Mouse (Mus musculus) CH12.LX (cell line): ENCODE measurements around the gene Atoh7. TPM values are rescaled to one million over a fixed set of nuclear protein-coding genes. Genes with fewer than 3 reads are reported as not detected.

Source experiments
- DNase-seq: peaks from one replicate; pipeline ENCODE4 v3.0.0-alpha.2; 2013; ENCODE audit errors: extremely low read depth
- H3K27ac ChIP-seq: 2 replicates; pipeline ENCODE4 v1.5.1; 2012; ENCODE audit warnings: low read depth, mild to moderate bottlenecking, control low read depth, moderate library complexity; ENCODE audit not compliant: insufficient read depth
- H3K27me3 ChIP-seq: replicated peaks from 2 replicates; pipeline ENCODE3; 2012; ENCODE audit warnings: inconsistent platforms
- H3K36me3 ChIP-seq, 2 experiments: replicated peaks in 1 of 2; 2 replicates each; pipeline versions ENCODE3 to v1.6.1; 2012; ENCODE audit warnings: inconsistent platforms in 1 of 2, low read length in 1 of 2, mild to moderate bottlenecking in 1 of 2, mixed read lengths in 1 of 2, moderate library complexity in 1 of 2; ENCODE audit not compliant: control insufficient read depth in 1 of 2, insufficient read depth in 1 of 2
- H3K4me1 ChIP-seq, 2 experiments: 2 replicates each; pipeline ENCODE4 v1.6.1; 2012; ENCODE audit warnings: inconsistent platforms in 1 of 2, moderate library complexity in 1 of 2; ENCODE audit not compliant: insufficient read depth in 2 of 2, control insufficient read depth in 1 of 2
- H3K4me2 ChIP-seq: 2 replicates; pipeline ENCODE4 v1.6.1; 2012; ENCODE audit warnings: low read depth, mild to moderate bottlenecking, control low read depth; ENCODE audit not compliant: poor library complexity, insufficient read depth, severe bottlenecking
- H3K4me3 ChIP-seq, 3 experiments: fragments of 150-350 bp in 1 of 3; sonication (generic) in 1 of 3; replicated peaks in 1 of 3; 2 replicates each; pipeline versions ENCODE3 to v1.5.1; 2011 to 2012; ENCODE audit warnings: low read depth in 2 of 3, low read length in 2 of 3, mild to moderate bottlenecking in 2 of 3, moderate library complexity in 2 of 3, control low read depth in 1 of 3, improper control_type of control experiment in 1 of 3, inconsistent platforms in 1 of 3, mixed read lengths in 1 of 3; ENCODE audit not compliant: poor library complexity in 1 of 3
- H3K79me2 ChIP-seq: replicated peaks from 2 replicates; pipeline ENCODE4 v1.6.1; 2012; ENCODE audit warnings: mild to moderate bottlenecking, moderate library complexity; ENCODE audit not compliant: control insufficient read depth, poor library complexity, insufficient read depth, severe bottlenecking; ENCODE audit errors: extremely low read depth
- H3K9ac ChIP-seq: 2 replicates; pipeline ENCODE4 v1.6.1; 2012; ENCODE audit warnings: low read depth, mild to moderate bottlenecking, control low read depth, moderate library complexity; ENCODE audit not compliant: insufficient read depth
- H3K9me3 ChIP-seq: replicated peaks from 2 replicates; pipeline ENCODE3; 2012; ENCODE audit warnings: low read length, inconsistent platforms, mixed read lengths
- CHD2 ChIP-seq: IDR thresholded peaks from 2 replicates; pipeline ENCODE4 v1.6.1; 2011; ENCODE audit warnings: low read length, improper control_type of control experiment
- E2F4 ChIP-seq: IDR thresholded peaks from 2 replicates; pipeline ENCODE4 v1.6.1; 2011; ENCODE audit warnings: low read depth, low read length, improper control_type of control experiment; ENCODE audit not compliant: insufficient replicate concordance
- EP300 ChIP-seq: IDR thresholded peaks from 2 replicates; pipeline ENCODE4 v1.6.1; 2011; ENCODE audit warnings: low read length, improper control_type of control experiment
- GABPA ChIP-seq: IDR thresholded peaks from 2 replicates; pipeline ENCODE4 v1.6.1; 2012; ENCODE audit warnings: low read depth, low read length, improper control_type of control experiment, inconsistent platforms; ENCODE audit not compliant: insufficient replicate concordance
- IRF4 ChIP-seq: IDR thresholded peaks from 2 replicates; pipeline ENCODE4 v1.6.1; 2014; ENCODE audit warnings: low read depth, mild to moderate bottlenecking, inconsistent platforms, low read length, improper control_type of control experiment
- MAX ChIP-seq: IDR thresholded peaks from 2 replicates; pipeline ENCODE4 v1.6.1; 2011; ENCODE audit warnings: low read length, improper control_type of control experiment
- MAZ ChIP-seq: IDR thresholded peaks from 2 replicates; pipeline ENCODE4 v1.6.1; 2012; ENCODE audit warnings: low read depth, mild to moderate bottlenecking, inconsistent platforms, low read length, improper control_type of control experiment, moderate library complexity
- MXI1 ChIP-seq: IDR thresholded peaks from 2 replicates; pipeline ENCODE4 v1.6.1; 2011; ENCODE audit warnings: mild to moderate bottlenecking, low read depth, low read length, improper control_type of control experiment
- NELFE ChIP-seq: IDR thresholded peaks from 2 replicates; pipeline ENCODE4 v1.6.1; 2011; ENCODE audit warnings: low read depth, low read length, improper control_type of control experiment
- NRF1 ChIP-seq: IDR thresholded peaks from 2 replicates; pipeline ENCODE4 v1.6.1; 2014; ENCODE audit warnings: low read depth, mild to moderate bottlenecking, inconsistent platforms, low read length, improper control_type of control experiment, moderate library complexity
- POLR2A ChIP-seq: IDR thresholded peaks from 2 replicates; pipeline ENCODE4 v1.6.1; 2011; ENCODE audit warnings: low read depth, mild to moderate bottlenecking, improper control_type of control experiment, low read length
- RCOR1 ChIP-seq: conservative IDR thresholded peaks from 2 replicates; pipeline ENCODE4 v1.6.1; 2012; ENCODE audit warnings: low read depth, mild to moderate bottlenecking, inconsistent platforms, low read length, improper control_type of control experiment
- SMC3 ChIP-seq: IDR thresholded peaks from 2 replicates; pipeline ENCODE4 v1.6.1; 2011; ENCODE audit warnings: low read depth, low read length, improper control_type of control experiment
- TBP ChIP-seq: conservative IDR thresholded peaks from 2 replicates; pipeline ENCODE4 v1.6.1; 2011; ENCODE audit warnings: low read depth, low read length, improper control_type of control experiment
- TCF12 ChIP-seq: IDR thresholded peaks from 2 replicates; pipeline ENCODE4 v1.6.1; 2014; ENCODE audit warnings: low read depth, mild to moderate bottlenecking, inconsistent platforms, low read length, improper control_type of control experiment
- UBTF ChIP-seq: IDR thresholded peaks from 2 replicates; pipeline ENCODE4 v1.6.1; 2012; ENCODE audit warnings: low read depth, mild to moderate bottlenecking, inconsistent platforms, low read length, improper control_type of control experiment, moderate library complexity
- USF1 ChIP-seq: IDR thresholded peaks from 2 replicates; pipeline ENCODE4 v1.6.1; 2014; ENCODE audit warnings: low read depth, mild to moderate bottlenecking, inconsistent platforms, low read length, improper control_type of control experiment
- ZMIZ1 ChIP-seq: IDR thresholded peaks from 2 replicates; pipeline ENCODE4 v1.6.1; 2012; ENCODE audit warnings: low read depth, mild to moderate bottlenecking, inconsistent platforms, low read length, improper control_type of control experiment
- ZNF384 ChIP-seq: IDR thresholded peaks from 2 replicates; pipeline ENCODE4 v1.6.1; 2012; ENCODE audit warnings: low read depth, low read length, improper control_type of control experiment, inconsistent platforms
- dilution Hi-C: fragments of 300-500 bp; cut with MboI; formaldehyde crosslinking; loops from 2 replicates; pipeline ENCODE4 v1.14.3; 2020; ENCODE audit warnings: low sequenced_read_pairs; ENCODE audit not compliant: extremely low pct_unique_long_range_greater_than_20kb, extremely low pct_ligation_motif_present
- in situ Hi-C: fragments of 300-500 bp; cut with MboI; formaldehyde crosslinking; loops from 3 replicates; pipeline ENCODE4 v1.14.3; 2019; ENCODE audit warnings: low sequenced_read_pairs, low pct_ligation_motif_present, low pct_unique_long_range_greater_than_20kb, mixed read lengths
- polyA plus RNA-seq: library from polyadenylated mRNA; unstranded; fragments of >175 nt; gene quantifications from 2 replicates; pipeline ENCODE4 v1.2.1, GENCODE M21; 2012; ENCODE audit warnings: low read depth; ENCODE audit not compliant: insufficient read length
- total RNA-seq, 2 experiments: library from RNA; depleted of rRNA; stranded (reverse); fragments of 300-350 nt in 1 of 2; fragments of >200 nt in 1 of 2; gene quantifications; 2 replicates each; pipeline ENCODE4 v1.2.3; 2012 to 2014

The Atoh7 gene
- not detected in 2 replicates for total RNA-seq (2012; rRNA removed)
- total RNA-seq (2014; rRNA removed), result not detected in 2 replicates
- polyA plus RNA-seq, result not detected in 2 replicates

GRCm38 (mm10) chr10:63099521-63099920 lies at the start of gene Atoh7:
TSS of gene Atoh7 (plus strand) at chr10:63099651.
- H3K36me3 ChIP-seq, result no peaks in the 10 kb centered on the region
- no peak for TF ChIP-seq MXI1
- no peak for TF ChIP-seq IRF4
- TF ChIP-seq RCOR1, result no peak
- DNase-seq, result no peak
- H3K4me2 ChIP-seq, result no peak within 1 kb of the TSS
- H3K27ac ChIP-seq, result no peak within 1 kb of the TSS
- in situ Hi-C loops (no loop called here), dilution Hi-C loops (no loop called here)
- H3K4me3 ChIP-seq, result no peak within 1 kb of the TSS
- H3K4me1 ChIP-seq, result 0 out of 4 replicates have a peak, but pooled peaks cover 0 to 4% of the 10 kb centered on the region in 2 experiments
- H3K27me3 ChIP-seq, result no peaks in the 10 kb centered on the region
- H3K9me3 ChIP-seq, result no peaks in the 10 kb centered on the region
- no peak within 1 kb of the TSS for H3K9ac ChIP-seq
- H3K79me2 ChIP-seq, result no peaks in the 10 kb centered on the region

- Histone ChIP-seq H3K4me1 (peaks cover 9 to 29% of the 10 kb centered on the region in 2 experiments; a peak in 3 of 4 replicates), H3K79me2 (no peaks in the 10 kb centered on the region), H3K4me2 (no peak overlapping the region), H3K9me3 (no peaks in the 10 kb centered on the region), H3K27me3 (no peaks in the 10 kb centered on the region), H3K36me3 (no peaks in the 10 kb centered on the region), H3K4me3 (no peak overlapping the region), H3K9ac (no peak overlapping the region), H3K27ac (no peak overlapping the region)
- no peak for DNase-seq
- TF ChIP-seq NELFE, result no peak
- no peak for TF ChIP-seq POLR2A
- no peak for TF ChIP-seq MAZ
- no peak for TF ChIP-seq GABPA
- no peak for TF ChIP-seq ZNF384
- TF ChIP-seq EP300, result no peak
- no peak for TF ChIP-seq NRF1
- dilution Hi-C loops (no loop called here), in situ Hi-C loops (no loop called here)
Measured at GRCm38 (mm10) chr10:63051267-63051666, 48.2 kb upstream of the Atoh7 start.

GRCm38 (mm10) chr10:63052011-63052410 lies 47.4 kb upstream of the Atoh7 start:
- DNase-seq, result no peak
- Histone ChIP-seq H3K79me2 (no peaks in the 10 kb centered on the region), H3K9ac (no peak overlapping the region), H3K27me3 (no peaks in the 10 kb centered on the region), H3K9me3 (no peaks in the 10 kb centered on the region), H3K27ac (no peak overlapping the region), H3K4me3 (no peak overlapping the region), H3K36me3 (no peaks in the 10 kb centered on the region), H3K4me2 (no peak overlapping the region), H3K4me1 (peaks cover 9 to 28% of the 10 kb centered on the region in 2 experiments; a peak in 3 of 4 replicates)
- TF ChIP-seq GABPA (no peak), MAX (no peak), MXI1 (no peak), E2F4 (no peak), TBP (no peak), ZMIZ1 (no peak), ZNF384 (no peak), TCF12 (no peak), USF1 (no peak), UBTF (no peak), CHD2 (no peak), SMC3 (no peak), NELFE (no peak)
- in situ Hi-C loops (no loop called here), dilution Hi-C loops (no loop called here)
